Mouse (Mus musculus): ENCODE data around the gene Defb6.

Defb6 gene

DNA sequence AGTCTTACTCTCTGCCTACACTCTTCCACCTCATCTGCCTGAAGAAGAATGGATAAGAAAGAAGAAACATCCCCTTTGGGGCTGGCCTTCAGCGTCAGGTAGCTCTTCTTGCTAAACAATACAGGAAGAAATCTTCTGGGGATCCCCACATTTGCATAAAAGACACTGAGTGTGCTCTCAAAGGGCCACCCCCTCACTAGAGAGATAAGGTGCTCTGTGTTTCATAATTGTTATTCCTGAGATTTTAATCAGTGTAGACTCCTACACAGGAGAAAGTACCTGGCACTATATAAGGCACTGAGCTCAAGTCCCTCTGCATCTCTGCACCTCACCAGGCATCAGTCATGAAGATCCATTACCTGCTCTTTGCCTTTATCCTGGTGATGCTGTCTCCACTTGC lies at the start of gene Defb6:
Gene Defb6, plus strand, starts transcription at position 318 of the 400 bp plus-strand sequence.
- DNase-seq (ENCODE audit: low spot score in 2 of 2), result no peak

DNA sequence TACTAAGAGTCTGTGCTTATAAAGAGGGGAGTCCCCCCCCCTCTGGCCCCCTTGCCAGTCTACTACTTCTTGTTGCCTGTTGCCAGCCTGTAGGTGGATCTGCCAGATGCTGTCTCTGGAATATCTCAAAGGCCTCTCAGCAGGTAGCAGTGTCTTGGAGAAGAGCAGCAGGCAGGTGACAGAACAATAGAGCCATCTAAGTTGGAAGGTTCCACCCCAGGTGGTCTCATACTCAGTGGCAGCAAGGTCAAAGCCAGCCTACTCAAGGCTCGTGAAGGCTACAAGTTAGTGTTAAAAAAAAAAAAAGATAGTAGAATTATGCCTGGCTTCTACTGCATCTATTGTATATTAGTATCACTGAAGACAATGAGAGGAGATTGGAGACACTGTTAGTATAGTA lies 12.8 kb downstream of the Defb6 start:
- DNase-seq (ENCODE audit: low spot score in 2 of 2), result no peak

DNA sequence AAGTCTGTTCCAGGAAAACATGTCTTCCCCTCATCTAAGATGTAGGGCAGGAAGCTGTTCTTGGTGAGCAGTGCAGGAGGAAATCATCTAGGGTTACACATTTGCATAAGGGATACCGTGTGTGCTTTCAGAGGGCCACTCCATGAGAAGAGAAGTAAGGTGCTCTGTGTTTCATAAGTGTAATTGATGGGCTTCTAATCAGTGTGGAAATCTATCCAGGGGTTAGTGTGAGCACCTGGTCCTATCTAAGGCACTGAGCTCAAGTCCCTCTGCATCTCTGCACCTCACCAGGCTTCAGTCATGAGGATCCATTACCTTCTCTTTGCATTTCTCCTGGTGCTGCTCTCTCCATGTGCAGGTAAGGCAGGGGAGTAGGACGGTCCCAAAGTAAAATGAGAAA lies 14.3 kb downstream of the Defb6 start, which contains the start of gene Defb46:
Gene Defb46, plus strand, starts transcription at position 301 of the 400 bp plus-strand sequence.
- DNase-seq (ENCODE audit: low spot score in 2 of 2), result no peak

DNA sequence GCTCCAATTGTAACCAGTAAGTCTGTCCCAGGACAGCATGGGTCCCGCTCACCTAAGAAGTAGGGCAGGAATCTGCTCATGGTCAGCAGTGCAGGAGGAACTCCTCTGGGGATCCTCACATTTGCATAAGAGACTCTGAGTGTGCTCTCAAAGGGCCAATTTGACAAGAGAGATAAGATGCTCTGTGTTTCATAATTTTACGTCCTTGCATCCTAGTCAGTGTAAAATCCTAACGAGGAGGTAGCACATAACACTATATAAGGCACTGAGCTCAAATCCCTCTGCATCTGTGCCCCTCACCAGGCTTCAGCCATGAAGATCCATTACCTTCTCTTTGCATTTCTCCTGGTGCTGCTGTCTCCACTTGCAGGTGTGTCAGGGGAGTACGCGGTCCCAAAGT lies 22.0 kb downstream of the Defb6 start, which contains the start of gene Defb5:
Gene Defb5, plus strand, starts transcription at position 301 of the 400 bp plus-strand sequence.
- no peak for DNase-seq (ENCODE audit: low spot score in 2 of 2)

DNA sequence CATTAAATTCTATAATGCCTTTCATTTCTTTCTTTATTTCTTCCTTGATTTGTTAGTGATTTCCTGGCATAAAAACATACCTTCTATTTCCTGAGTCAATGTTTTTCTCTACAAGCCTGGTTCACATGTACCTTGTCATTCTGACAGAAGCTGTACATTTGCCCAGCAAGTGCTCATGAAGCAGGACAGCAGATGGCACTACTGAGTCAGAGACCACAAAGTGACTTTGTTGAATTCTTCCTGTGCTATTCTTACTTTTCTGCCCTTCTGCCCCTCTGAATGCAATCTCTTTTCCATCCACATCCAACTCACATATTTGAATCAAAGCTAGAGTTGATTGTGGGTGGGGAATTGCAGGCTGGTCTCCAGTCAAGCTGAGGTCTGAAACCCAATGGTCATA lies 32.9 kb downstream of the Defb6 start:
- DNase-seq (ENCODE audit: low spot score in 2 of 2), result no peak

DNA sequence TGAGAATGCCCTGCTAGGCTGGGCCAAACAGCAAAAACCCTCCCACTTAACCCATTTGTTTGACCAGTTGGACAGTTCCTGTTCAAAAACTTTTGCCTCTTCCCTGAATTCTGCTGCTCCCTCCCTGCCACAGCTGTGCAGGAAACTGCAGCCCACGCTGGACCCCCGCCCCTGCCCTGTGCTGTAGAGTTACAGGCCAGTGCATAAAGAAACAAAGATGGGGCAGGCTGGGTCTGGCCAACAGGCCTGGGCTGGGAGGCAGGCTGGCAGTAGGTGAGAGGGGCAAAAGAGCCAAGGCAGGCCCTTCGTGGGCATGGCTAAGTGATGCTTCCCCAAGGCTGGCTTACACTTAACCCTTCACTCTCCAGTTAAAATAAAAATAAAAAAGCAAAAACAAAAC lies 34.4 kb downstream of the Defb6 start:
- DNase-seq (ENCODE audit: low spot score in 2 of 2), result no peak
